Mouse (Mus musculus) small intestine, adult 2 months (tissue): ENCODE data around the gene Fam193a.

ENCODE experiments used
- CTCF ChIP-seq: fragments of 200-500 bp; IDR thresholded peaks from 2 replicates; pipeline ENCODE4 v1.5.1; 2012; ENCODE audit warnings: low read depth, mild to moderate bottlenecking, control low read depth, inconsistent platforms, low read length, moderate library complexity, mixed read lengths; ENCODE audit not compliant: insufficient replicate concordance, insufficient read length; ENCODE audit errors: extremely low read depth
- POLR2A ChIP-seq: fragments of 200-500 bp; IDR thresholded peaks from 2 replicates; pipeline ENCODE4 v1.6.1; 2012; ENCODE audit warnings: low read depth, mild to moderate bottlenecking, control low read depth, inconsistent platforms, low read length, moderate library complexity

- no peak for TF ChIP-seq CTCF
- TF ChIP-seq POLR2A, result no peak
Measured at GRCm38 (mm10) chr5:34326875-34327576, 42.7 kb upstream of the Fam193a start.
